Mouse (Mus musculus): ENCODE data around the gene Cabp2.
"Not testable (repeated sequence)": the region's sequence is repeated elsewhere in the genome, so short reads cannot be mapped to it uniquely, and the experiment has no call there.

Gene Cabp2

DNA sequence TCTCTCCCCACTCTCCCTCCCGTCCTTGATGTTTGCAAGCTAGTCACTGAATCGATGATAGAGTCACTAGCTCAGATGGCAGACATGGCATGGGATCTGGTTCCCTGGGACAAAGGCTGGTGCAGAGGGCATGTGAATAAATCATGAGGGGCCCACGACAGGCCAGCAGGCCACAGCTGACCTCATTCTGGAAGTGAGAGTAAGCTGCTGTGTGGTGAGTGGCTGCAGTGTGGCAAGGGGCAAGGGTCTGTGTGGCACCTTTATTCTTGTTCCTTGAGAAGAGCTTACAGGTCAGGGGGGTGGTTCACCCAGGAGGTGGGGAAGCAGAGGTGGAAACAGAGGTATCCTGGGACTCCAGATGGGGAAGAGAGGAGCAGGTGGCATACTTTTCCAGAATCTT lies at the start of gene Cabp2:
Gene Cabp2, plus strand, starts transcription at position 185 of the 400 bp plus-strand sequence.
- DNase-seq (ENCODE audit: low spot score in 2 of 2) = no peak

DNA sequence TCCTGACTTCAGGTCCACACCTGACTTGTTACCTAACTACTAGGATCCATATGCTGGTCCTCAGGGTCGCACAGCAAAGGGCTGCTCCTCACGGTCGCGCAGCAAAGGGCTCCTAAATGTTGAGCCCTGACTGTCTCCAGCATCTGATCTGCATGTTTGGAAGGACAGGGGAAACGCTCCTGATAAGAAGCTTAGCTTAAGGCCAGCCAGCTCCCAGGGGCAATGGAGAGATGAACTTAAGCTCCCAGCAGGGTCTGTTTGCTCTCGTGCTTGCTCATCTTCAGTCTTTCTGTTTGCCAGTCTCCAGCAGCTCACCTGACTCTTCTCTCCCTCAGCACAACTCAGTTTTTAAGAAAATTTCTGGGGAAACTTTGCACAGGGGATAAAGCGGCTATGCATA lies 48.7 kb upstream of the Cabp2 start:
- DNase-seq (ENCODE audit: low spot score in 2 of 2) = no peak

DNA sequence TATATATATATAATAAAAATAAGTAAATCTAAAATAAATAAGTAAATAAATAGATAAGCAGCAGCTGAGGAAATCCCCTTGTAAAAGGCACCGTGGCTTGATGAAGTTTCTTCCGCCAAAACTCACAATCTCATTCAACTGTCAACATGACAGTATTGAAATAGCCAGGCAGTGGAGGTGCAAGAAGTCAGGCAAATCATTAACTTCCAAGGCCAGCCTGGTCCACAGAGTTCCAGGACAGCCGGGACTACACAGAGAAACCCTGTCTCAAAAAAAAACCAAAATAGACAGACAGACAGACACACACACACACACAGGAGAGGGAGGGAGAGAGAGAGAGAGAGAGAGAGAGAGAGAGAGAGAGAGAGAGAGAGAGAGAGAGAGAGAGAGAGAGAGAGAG lies 48.1 kb upstream of the Cabp2 start:
- DNase-seq (ENCODE audit: low spot score in 2 of 2) = no peak

DNA sequence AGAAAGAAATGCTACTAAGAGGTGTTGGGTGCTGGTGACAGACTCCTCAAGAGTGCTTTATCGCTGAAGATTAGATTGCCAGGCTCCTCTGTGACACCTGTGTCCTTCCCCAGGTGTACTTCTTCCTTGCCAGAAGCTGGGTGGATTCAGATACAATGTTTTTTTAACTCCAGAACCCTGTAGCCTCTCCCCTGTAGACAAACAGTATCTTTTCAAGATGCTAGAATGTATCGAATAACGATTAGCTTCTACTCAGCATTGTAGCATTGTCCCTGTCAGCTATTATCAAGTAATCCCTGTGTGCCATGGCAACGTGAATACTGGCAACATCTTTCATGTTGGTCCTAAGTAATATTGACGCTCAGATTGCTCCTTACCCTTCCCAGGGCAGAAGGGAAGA lies 47.6 kb upstream of the Cabp2 start:
- no peak for DNase-seq (ENCODE audit: low spot score in 2 of 2)

DNA sequence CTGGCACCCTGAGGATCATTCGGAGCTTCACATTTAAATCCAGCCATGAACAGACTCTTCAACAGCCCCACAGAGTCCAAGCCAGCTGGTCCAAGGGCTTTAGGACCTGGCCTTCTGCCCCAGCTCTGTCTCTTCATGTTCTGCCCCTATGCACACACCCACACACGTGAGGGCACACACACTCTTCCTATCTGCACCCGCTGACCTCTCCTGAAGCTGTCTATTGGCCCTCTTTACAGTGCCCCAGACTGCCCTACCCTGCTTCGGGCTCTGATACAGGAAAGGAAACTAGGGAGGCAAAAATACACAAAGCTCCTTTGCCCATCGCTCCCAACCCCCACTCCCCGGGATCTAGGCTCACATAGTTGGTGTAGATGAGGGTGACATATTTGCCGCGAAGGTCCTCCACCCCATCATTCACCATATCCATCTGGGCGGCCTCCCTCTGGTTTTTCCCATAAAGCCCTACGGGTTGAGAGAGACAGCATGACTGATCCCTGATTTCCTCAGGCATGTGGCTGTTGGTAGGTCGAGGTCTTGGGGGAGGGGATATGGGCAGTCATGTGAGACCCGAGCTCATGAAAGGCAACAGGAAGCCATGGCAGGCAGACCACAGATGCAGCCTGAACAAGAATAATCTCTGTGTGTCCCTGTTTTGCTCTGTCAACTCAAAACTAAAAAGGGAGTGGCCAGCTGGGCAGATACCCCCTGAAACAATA lies 44.9 kb upstream of the Cabp2 start:
- DNase-seq (ENCODE audit: low spot score in 2 of 2) = no peak

DNA sequence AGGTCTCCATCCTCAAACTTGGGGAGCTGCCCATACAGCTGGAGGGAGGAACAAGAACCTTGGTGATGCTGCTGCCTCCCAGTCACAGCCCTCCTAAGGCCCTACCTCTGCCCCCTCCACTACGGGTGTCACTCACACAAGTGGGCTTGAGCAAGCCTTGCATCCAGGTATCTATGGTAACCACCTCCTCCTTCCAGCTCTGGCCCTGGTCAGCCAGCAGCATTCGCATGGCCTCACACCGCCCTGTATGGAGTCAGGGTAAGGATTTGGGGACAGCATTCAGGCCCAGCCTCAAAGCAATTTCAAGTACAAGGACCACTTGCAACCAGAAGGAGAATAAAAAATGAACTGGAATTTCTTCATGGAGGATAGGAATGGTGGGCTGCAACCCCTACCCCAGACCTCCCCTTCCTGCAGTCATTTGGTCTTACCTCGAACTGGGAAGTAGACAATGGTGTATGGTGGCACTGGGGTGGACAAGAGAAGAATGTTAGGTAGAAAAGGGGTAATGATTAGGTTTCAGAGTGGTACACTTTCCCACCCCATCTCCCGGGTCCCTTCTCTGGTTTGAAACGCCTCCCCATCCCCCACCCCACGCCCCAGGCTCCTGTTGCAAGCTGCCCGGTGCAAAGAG lies 44.1 kb upstream of the Cabp2 start:
- not testable (repeated sequence) for DNase-seq (ENCODE audit: low spot score in 2 of 2)

DNA sequence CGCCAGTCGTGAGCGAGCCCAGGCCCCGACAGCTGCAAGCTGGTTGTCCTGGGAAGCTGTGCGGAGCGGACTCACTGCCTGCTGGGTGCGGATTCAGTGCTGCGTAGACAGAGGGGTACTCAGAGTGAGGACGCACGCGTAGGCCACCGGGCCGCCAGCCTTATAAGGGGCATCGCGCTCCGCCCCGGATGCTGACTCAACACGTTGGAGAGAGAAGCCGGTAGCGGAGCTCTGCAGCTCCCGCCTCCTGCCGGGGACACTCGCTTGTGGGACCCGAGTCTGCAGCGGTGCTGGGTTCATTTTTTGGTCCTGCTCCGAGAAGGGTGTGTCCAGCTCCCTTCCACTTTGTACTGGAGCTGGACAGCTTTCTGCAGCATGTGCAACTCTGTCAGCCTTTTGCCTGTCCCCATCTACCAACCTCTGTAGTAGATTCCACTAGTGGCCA lies 43.6 kb upstream of the Cabp2 start, which contains the start of gene Gstp1:
Gene Gstp1, minus strand, starts transcription at position 198 of the 445 bp plus-strand sequence.
- peak; percentile 86 to 87 for DNase-seq (ENCODE audit: low spot score in 2 of 2)

DNA sequence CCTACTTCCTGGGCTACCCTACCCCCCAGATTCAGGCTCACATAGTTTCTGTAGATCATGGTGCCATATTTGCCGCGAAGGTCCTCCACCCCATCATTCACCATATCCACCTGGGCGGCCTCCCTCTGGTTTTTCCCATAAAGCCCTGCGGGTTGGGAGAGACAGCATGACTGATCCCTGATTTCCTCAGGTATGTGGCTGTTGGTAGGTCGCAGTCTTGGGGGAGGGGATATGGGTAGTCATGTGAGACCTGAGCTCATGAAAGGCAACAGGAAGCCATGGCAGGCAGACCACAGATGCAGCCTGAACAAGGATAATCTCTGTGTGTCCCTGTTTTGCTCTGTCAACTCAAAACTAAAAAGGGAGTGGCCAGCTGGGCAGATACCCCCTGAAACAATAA lies 40.4 kb upstream of the Cabp2 start:
- DNase-seq (ENCODE audit: low spot score in 2 of 2) = not testable (repeated sequence)

DNA sequence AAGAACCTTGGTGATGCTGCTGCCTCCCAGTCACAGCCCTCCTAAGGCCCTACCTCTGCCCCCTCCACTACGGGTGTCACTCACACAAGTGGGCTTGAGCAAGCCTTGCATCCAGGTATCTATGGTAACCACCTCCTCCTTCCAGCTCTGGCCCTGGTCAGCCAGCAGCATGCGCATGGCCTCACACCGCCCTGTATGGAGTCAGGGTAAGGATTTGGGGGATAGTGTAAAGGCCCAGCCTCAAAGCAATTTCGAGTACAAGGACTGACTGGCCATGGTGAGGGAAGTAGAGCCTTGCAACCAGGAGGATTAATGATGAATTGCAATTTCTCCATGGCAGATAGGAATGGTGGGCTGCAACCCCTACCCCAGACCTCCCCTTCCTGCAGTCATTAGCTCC lies 39.9 kb upstream of the Cabp2 start:
- not testable (repeated sequence) for DNase-seq (ENCODE audit: low spot score in 2 of 2)

DNA sequence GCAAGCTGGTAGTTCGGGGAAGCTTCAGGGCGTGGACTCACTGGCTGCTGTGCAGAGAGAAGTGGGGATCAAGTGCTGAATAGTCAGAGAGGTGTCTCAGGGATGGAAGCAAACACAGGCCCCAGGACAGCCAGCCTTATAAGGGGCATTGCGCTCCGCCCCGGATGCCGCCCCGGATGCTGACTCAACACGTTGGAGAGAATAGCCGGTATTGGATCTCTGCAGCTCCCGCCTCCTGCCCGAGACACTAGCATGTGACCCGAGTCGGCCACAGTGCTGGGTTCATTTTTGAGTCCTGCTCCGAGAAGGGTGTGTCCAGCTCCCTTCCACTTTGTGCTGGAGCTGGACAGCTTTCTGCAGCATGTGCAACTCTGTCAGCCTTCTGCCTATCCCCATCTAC lies 39.3 kb upstream of the Cabp2 start:
- no peak for DNase-seq (ENCODE audit: low spot score in 2 of 2)

DNA sequence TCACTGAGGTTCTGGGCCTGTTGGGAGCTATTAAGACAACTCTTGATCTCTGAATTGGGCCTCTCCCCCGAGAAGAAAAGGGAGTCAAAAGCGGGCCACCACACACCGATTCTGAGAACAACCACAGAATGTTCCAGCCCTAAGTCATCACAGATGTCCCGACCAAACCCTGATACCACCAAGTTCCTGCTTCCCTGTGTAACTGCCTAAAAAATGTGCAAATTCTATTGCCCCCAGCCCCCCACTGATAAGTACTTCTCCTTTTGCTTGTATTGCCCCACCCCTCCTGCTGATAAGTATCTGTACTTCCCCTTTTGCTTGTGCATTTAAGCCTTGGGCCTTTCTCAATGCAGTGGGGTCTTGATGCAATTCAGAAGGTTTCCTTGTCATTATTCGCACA lies 37.3 kb upstream of the Cabp2 start:
- not testable (repeated sequence) for DNase-seq (ENCODE audit: low spot score in 2 of 2)

DNA sequence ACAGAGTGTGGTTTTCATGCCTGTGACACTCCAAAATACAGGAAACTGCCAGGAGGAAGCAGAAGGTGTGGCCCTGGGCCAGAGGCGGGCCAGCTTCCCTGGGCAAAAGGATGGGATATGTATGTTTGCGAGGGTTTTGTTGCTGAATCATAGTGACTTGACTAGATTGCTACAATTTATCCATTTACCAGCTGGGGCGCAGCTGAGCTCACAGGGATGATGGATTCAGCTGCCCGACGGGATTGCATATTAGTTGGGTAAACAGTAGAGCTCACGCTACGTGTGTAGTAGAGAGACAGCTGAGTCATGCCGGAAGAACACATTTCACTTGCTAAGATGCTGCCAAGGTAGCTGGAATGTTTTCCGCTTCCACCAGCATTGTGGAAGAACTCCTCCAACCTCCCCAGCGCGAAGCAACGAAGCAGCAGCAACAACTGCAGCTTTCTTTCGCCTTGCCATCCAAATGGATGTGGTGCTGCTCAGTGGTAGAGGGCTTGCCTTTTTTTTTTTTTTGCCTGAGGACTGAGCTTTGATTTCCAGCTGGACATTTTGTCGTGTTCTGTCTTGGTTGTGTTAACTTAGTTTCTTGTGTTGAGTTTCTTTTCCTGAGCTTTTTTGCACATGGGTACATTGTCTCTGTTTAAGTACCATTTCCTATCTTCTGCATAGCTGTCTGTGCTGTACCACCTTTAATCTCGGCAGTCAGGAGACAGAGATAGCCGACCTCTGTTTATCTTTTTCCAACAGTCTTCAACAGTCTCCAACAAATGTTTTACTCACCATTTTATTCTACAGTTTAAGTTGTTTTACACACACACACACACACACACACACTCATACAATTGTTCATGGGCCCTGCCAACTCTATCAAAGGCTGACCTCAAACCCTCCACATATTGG lies 35.2 kb upstream of the Cabp2 start, which contains the start of gene Gstp2:
Gene Gstp2, minus strand, starts transcription at position 58 of the 900 bp plus-strand sequence.
- DNase-seq (ENCODE audit: low spot score in 2 of 2) = peak; percentile 69 to 85

DNA sequence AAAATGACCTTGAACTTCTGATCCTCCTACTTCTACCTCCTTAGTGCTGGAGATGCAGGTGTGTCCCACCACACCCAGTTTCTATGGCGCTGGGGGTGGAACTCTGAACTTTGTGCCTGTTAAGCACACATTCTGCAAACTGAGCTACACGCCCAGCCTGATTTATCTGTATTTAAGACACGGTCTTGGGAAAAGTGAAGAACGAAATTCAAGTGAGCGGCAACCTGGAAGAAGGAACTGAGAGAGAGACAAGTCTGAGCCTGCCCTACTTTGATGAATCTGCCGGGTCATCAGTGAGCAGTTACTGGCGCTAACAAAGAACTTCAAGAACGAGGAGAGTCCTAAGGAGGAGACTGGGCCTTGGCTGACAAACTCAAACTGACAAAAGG lies 34.5 kb upstream of the Cabp2 start:
- no peak for DNase-seq (ENCODE audit: low spot score in 2 of 2)

DNA sequence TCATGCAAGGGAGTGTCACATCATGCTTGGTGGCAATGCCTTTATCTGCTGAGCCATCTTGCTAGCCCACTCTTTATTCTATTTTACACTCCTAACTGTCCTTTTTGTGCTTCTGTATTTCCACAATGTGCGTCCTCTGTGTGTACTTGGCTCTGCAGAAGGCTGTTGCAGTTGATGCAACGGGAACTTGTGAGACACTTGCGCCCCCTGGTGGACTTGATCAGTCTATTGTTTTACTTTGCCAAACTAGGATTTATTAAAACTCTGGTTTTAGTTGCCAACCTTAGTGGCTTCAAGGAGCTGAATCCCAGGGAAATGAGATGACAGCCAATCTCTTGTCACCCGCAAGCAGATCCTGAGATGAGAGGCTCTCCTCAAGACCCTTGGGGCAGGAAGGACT lies 33.5 kb upstream of the Cabp2 start:
- DNase-seq (ENCODE audit: low spot score in 2 of 2) = peak; percentile 59 to 74

DNA sequence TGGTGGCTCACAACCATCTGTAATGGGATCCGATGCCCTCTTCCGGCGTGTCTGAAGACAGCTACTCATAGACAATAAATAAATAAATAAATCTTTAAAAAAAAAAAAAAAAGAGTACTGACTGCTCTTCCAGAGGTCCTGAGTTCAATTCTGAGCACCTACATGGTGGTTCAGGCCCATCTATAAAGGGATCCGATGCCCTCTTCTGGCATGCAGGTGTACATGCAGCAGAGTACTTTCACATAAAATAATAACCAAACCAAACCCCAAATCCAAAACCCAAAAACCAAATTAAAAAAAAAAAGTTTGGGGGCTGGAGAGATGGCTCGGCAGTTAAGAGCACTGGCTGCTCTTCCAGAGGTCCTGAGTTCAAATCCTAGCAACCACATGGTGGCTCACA lies 32.3 kb upstream of the Cabp2 start:
- not testable (repeated sequence) for DNase-seq (ENCODE audit: low spot score in 2 of 2)

DNA sequence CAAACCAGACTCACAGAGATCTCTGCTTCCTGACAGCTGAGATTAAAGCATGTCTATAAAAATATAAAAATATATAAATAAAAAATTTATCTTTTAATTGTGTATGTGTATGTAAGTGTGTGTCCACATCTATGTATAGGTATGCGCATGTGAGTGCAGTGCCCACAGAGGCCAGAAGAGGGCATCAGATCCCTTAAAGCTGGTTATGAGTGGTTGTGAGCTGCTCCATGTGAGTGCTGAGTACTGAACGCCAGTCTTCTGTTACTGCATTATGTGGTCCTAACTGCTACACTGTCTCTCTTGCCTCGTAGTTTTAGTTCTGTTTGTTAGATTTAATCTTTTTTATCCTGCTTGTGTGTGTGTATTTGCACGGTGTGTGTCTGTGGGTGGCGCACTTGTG lies 30.4 kb upstream of the Cabp2 start:
- DNase-seq (ENCODE audit: low spot score in 2 of 2) = no peak

DNA sequence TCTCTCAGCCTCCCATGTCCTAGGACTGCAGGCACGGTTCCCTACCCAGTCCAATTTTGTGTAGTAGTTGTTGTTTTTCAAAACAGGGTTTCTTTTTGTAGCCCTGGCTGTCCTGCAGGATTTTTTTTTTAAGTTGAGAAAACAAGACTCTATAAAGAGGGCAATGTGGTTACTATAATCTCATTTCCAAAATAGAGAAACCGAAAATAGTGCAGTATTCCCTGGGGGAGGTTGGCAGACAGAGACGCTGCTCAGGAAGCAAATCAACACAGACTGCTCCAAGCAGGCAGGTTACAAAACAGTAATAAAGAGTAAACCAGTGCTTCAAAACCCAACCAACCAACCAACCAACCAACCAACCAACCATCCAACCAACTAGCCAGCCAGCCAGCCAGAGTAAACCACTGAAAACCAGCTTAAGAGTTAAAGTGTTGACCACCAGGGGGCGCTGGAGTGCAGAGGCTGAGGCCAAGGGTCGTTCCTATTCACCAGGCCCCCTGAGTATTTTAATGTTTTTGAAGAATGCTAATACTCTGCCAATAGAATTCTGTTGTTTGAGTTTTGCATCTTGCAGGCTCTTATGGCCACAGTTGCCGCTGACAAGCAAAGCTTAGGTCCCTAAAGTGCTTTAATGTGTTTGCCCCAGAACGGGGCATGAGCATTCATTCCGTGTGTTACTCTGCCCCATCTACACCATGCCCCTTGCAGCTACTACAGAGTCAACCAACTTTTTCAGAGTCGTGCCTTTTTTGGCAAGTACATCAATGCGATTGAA lies 29.4 kb upstream of the Cabp2 start:
- DNase-seq (ENCODE audit: low spot score in 2 of 2) = peak; percentile 37 to 44

DNA sequence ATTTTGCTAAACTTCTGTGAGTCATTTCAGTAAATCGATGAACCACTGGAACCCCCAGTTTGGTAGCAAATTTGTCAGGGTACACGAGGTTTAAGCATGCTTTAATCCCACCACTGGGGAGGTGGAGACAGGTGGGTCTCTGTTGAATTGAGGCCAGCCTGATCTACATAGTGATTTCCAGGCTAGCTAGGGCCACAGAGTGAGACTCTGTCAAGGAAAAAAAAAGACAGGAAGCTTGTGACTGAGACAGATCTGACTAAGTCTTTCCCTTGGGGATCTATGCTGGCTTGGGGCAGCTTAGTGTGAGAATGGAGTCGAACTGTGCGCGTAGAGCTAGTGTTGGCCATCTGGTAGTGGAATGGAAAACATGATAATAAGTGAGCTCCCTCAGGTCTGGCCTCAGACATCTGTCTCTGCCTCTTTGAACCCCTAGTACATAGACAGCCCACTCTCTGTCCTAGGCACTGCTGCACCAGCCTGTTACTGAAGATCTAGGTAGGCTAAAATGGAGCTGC lies 28.8 kb upstream of the Cabp2 start:
- DNase-seq (ENCODE audit: low spot score in 2 of 2) = no peak

DNA sequence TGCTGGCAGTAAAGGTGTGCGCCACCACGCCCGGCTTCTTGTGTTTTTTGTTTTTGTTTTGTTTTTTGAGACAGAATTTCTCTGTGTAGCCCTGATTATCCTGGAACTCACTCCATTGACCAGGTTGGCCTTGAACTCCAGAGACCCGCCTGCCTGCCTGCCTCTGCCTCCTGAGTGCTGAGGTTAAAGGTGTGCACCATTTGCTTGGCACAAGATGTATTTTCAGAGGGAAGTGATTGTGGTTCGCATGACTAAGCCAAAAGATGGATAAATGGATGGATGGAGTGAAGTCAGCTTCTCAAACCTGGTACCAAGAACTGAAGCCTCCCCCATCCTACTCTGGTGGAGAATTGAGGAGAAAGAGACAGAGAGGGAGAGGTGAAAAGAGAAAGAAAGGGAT lies 26.8 kb upstream of the Cabp2 start:
- DNase-seq (ENCODE audit: low spot score in 2 of 2) = no peak

DNA sequence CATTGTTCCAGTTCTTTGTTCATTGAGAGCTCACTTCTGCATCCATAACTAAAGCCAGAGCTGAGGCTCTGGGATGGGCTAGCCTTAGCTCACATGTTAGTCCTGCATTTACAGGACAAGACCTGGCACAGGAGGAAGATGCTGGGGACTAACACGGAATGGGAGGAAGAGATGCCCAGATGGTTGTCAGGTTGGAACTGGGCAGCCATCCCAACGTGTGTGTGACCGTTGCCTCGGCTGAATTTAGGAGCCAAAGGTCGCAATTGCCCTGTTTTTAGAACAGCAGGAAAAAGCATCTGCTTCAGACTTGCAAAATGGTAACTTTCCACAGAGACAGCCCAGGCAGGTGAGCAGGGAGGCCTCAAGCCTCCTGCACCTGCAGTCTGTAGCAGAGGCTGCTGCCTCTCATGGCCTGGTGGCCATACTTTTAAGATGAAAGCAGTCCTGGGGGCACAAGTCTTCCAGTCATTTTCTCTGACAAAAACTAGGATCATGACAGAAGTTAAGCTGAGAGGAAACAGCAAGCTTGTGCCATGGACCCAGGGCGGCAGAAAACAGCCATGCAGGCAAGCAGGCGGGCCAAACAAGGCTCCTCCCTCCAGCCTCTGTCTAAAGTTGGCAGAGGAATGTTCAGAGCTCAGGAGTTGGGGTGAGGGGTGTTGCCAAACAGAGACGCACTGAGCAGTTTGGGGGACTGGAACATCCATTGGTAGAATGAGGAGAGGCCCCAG lies 26.0 kb upstream of the Cabp2 start:
- no peak for DNase-seq (ENCODE audit: low spot score in 2 of 2)
